Mouse (Mus musculus): Measurements from ENCODE around the gene Ubap1. TPM values are rescaled to one million over a fixed set of nuclear protein-coding genes. Genes with fewer than 3 reads are reported as not detected.

Ubap1 gene
- polyA plus RNA-seq, 1 experiment = 54.4 TPM

- no peak for DNase-seq (ENCODE audit: extremely low spot score in 1 of 2, low spot score in 1 of 2)
Observed at GRCm38 (mm10) chr4:41352758-41353157, 4.0 kb downstream of the Ubap1 start.

GRCm38 (mm10) chr4:41353265-41353664 lies 4.5 kb downstream of the Ubap1 start:
- DNase-seq (ENCODE audit: extremely low spot score in 1 of 2, low spot score in 1 of 2) = no peak

DNA sequence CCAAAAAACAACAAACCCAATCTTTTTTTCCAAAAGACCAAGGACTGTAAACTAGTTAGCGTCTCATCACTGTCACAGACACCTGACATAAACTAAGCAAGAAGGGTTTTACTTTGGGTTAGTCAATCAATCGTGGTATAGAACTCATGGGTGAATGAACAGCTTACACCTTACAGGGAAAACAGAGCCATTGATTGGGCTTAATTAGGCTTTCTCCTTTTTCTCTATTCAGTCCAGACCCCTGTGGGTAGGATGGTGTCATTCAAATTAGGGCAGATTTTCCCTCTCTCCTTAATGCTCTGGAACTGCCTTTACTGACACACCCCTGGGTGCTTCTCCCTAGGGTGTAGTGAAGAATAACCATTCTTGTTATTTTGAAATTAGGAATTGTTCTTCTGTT lies 8.4 kb downstream of the Ubap1 start:
- DNase-seq (ENCODE audit: extremely low spot score in 1 of 2, low spot score in 1 of 2) = no peak

DNA sequence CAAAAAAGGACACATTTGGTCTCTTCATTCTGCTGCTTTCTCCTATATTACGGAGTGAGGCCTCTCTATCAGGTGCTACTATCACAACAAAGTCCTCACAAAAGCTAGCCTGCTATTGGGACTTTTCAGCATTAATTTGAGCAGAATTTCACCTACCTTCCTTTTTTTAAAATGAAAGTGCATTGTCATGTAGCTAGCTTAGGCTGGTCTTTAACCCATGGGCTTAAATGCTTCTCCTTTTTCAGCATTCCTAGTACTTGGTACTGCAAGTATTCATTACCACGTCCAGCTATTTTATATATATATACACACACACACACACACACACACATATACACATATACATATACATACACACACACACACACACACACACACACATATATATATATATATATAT lies 9.9 kb downstream of the Ubap1 start:
- no peak for DNase-seq (ENCODE audit: extremely low spot score in 1 of 2, low spot score in 1 of 2)

- no peak for DNase-seq (ENCODE audit: extremely low spot score in 1 of 2, low spot score in 1 of 2)
Observed at GRCm38 (mm10) chr4:41359358-41359757, 10.6 kb downstream of the Ubap1 start.

DNA sequence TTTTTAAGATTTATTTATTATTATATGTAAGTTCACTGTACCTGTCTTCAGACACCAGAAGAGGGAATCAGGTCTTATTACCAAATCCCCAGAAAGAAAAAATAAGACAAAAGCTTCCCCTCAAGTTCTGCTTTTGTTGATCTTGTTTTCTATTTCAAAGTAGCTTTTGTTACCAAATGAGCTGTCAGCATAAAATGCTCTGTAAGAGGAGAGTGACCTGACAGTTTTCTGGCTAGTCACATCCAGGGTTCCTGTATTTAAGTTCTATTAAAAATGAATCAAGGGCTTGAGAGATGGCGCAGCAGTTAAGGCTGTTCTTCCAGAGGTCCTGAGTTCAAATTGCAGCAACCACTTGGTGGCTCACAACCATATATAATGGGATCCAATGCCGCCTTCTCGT lies 12.3 kb downstream of the Ubap1 start:
- no peak for DNase-seq (ENCODE audit: extremely low spot score in 1 of 2, low spot score in 1 of 2)

- no peak for DNase-seq (ENCODE audit: extremely low spot score in 1 of 2, low spot score in 1 of 2)
Observed at GRCm38 (mm10) chr4:41368198-41368597, 19.4 kb downstream of the Ubap1 start.

DNA sequence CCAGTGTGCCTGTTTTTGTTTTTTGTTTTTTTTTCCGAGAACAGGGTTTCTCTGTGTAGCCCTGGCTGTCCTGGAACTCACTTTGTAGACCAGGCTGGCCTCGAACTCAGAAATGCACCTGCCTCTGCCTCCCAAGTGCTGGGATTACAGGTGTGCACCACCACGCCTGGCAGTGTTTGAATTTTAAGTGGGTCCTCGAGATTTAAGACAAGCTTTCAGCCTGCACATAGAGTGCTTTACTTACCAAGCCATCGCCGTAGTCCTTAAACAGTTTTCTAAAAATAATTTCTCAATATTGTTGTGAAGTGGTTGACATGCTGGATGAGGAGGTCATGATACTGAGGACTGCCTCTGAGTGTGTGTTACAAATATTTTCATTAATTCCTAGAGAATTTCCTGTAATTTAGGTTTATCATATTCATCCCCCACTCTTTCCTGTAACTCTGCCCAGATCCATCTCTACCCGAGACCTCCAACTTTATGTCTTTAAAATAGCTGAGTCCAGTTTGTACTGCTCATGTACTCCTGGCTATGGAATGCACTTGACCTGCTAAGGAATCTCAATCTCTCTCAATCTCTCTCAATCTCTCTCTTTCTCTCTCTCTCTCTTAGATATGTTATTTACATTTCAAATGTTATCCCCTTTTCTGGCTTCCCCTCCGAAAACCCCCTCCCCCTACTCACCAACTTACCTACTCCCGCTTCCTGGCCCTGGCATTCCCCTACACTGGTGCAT lies 21.1 kb downstream of the Ubap1 start:
- no peak for DNase-seq (ENCODE audit: extremely low spot score in 1 of 2, low spot score in 1 of 2)

DNA sequence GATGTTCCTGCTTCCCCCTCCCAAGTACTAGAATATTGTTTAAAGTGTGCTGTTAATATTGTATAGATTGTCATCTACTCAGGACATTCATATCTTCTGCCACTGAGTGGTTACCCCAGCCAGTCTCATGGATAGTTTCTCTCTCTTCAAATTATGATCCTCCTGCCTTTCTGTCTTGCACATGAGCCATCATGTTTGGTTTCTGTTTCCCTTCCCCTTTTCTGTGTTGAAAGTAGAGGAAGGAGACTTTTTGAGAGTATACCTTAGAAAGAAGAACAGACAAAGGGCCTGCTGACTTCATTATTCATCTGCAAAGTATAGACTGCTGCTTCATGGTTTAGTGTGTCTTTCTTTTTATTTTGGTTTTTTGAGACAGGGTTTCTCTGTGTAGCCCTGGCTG lies 28.8 kb downstream of the Ubap1 start:
- DNase-seq (ENCODE audit: extremely low spot score in 1 of 2, low spot score in 1 of 2) = no peak

DNA sequence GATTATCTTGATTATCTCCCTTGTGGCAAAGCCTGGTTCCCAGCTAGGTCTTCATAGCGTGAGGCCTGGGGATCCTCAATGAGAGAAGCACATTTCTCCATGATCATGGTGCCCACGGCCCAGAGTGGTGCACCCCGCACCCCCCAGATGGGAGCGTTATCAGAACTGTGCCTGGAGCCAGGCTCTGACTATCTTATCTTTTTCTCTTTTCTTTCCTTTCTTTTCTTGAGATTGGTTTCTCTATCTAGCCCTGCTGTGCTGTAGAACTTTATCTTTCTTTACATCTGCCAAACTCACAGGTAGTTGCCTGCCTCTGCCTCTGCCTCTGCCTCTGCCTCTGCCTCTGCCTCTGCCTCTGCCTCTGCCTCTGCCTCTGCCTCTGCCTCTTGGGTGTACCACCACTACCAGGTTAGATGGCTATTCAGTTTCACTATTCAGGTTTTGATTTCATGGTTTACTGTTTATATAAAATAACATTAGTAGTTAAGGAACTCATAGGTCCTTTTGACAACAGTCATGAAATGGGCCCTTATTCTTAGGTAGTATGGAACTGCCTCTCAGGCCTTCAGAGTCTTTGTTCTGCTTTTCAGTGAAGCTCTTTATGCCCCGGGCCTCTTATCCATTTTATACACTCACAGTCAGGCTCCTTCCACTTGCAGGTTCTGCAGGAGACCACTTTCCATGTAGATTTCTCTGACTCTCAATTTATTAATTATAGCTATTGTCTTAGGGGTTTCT lies 32.6 kb downstream of the Ubap1 start:
- DNase-seq (ENCODE audit: extremely low spot score in 1 of 2, low spot score in 1 of 2) = no peak

DNA sequence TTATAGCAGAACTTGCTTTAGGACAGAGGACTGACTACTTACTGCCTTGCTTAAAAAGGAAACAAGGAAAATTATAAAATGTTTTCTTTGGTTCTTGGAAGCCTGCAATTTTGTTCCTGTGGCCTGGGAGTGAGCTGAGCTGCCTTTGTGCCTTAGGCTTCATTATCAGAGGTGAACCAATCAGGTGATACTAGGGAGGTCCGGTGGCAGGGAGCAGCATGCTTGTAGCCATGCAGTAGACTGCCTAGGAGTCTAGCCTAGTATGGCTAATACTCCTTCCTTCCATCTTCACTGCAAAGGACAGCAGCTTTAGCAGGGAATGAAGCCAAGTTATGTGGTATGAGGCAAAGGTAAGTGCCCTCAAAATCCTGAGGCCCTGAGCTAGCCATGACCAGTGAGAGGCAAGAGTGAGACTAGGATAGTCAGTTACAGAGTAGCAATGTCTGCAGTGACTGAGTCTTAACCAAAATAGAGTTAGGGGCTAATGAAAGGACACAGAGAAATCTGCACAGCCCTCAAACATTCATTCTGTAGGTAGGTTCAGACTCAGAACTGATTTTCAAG lies 37.7 kb downstream of the Ubap1 start:
- DNase-seq (ENCODE audit: extremely low spot score in 1 of 2, low spot score in 1 of 2) = no peak

GRCm38 (mm10) chr4:41387755-41388469 lies 39.1 kb downstream of the Ubap1 start:
- no peak for DNase-seq (ENCODE audit: extremely low spot score in 1 of 2, low spot score in 1 of 2)

GRCm38 (mm10) chr4:41388616-41389015 lies 39.8 kb downstream of the Ubap1 start:
- DNase-seq (ENCODE audit: extremely low spot score in 1 of 2, low spot score in 1 of 2) = no peak

- no peak for DNase-seq (ENCODE audit: extremely low spot score in 1 of 2, low spot score in 1 of 2)
Observed at GRCm38 (mm10) chr4:41389240-41389639, 40.4 kb downstream of the Ubap1 start.

DNA sequence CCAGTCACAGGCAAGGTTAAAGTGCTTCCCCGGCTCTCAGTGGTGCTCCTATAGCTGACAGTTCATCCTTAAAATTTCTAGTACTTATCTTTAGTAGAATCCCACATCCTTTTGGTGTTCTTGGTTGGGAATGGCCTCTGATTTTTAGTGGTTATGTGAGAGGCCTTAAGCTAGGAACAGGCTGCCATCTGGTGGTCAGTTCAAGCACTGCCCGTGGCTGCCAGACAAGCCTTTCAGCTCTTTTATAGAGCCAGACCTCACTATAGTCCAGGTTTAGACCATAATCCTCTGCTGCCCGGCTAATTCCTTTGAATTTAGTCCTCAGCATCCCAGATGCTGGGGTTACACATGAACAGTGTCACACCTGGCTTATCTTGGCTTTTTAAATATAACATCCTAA lies 41.3 kb downstream of the Ubap1 start:
- peak; percentile 61 to 91 for DNase-seq (ENCODE audit: extremely low spot score in 1 of 2, low spot score in 1 of 2)

- DNase-seq (ENCODE audit: extremely low spot score in 1 of 2, low spot score in 1 of 2) = no peak
Observed at GRCm38 (mm10) chr4:41391015-41391414, 42.2 kb downstream of the Ubap1 start.

GRCm38 (mm10) chr4:41394651-41395050 lies 45.9 kb downstream of the Ubap1 start:
- no peak for DNase-seq (ENCODE audit: extremely low spot score in 1 of 2, low spot score in 1 of 2)

- DNase-seq (ENCODE audit: extremely low spot score in 1 of 2, low spot score in 1 of 2) = no peak
Observed at GRCm38 (mm10) chr4:41398353-41398752, 49.6 kb downstream of the Ubap1 start.

GRCm38 (mm10) chr4:41399904-41400303 lies 51.1 kb downstream of the Ubap1 start:
- DNase-seq (ENCODE audit: extremely low spot score in 1 of 2, low spot score in 1 of 2) = no peak

DNA sequence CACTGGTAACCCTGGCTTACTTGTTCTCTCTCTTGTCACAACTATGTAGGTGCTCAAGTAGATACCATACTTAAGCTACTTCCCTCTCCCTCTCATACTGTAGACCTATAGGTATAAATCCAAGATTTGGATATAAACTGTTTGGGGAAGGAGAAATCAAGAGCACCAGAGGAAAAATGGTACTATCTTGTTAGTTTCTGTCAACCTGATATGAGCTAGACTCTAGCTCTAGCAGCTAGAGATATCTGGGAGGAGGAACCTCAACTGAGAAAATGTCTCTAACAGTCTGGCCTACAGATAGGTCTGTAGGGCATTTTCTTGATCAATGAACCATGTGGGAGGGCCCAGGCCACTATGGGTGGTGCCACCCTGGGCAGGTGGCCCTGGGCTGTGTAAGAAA lies 52.4 kb downstream of the Ubap1 start:
- no peak for DNase-seq (ENCODE audit: extremely low spot score in 1 of 2, low spot score in 1 of 2)

- DNase-seq (ENCODE audit: extremely low spot score in 1 of 2, low spot score in 1 of 2) = no peak
Observed at GRCm38 (mm10) chr4:41401573-41401972, 52.8 kb downstream of the Ubap1 start.

Data from frontal cortex, adult 2 months (tissue).